Mouse (Mus musculus): Measurements from ENCODE around the gene Hbq1b. TPM values are rescaled to one million over a fixed set of nuclear protein-coding genes. Genes with fewer than 3 reads are reported as not detected.
A peak's percentile ranks its signal among the peaks of the same experiment; 100 is the strongest.
"Not testable (repeated sequence)": the region's sequence is repeated elsewhere in the genome, so short reads cannot be mapped to it uniquely, and the experiment has no call there.

The Hbq1b gene
- polyA plus RNA-seq (2012; rRNA removed): 127 and 156 TPM in 2 replicates
- polyA plus RNA-seq (2014; fragmentation: Nextera tagmentation; extraction: Ambion mirVana): 157 and 161 TPM in 2 replicates

DNA sequence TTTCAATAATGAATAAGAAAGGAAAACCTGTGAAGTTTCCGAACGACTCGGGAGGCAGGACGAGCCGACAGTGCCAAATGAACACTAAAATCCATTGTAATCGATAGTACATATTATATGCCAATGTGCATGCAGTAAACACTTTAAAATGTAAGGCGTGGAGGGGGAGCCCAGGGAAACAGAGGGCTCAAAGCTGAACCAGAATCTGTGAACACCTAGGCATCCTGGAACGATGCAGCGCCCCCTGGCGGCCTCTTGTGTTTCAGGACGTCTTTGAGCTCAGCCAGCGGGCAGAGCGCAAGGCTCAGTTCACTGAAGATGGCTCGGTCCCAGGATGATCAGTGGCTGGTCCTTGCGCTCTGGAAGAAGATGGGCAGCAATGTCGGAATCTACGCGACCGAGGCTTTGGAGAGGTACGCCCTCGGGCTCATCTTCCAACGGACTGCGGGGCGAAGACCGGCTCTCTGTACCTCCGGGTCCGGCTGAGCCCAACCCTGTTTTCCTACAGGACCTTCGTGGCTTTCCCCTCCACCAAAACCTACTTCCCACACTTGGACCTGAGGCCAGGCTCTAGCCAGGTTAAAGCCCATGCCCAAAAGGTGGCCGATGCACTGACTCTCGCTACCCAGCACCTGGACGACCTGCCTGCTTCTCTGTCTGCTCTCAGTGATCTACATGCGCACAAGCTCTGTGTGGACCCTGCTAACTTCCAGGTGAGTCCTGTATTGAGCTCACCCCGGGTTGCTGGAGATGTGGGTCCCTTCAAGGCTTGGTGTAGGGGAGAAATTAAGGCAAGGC, at the start of gene Hbq1b:
Gene Hbq1b, plus strand, starts transcription at position 271 of the 798 bp plus-strand sequence.
- H3K27ac ChIP-seq: peak within 1 kb of the TSS; percentile 100
- not testable (repeated sequence) for ATAC-seq (ENCODE audit: insufficient read depth); H3K9me3 ChIP-seq (ENCODE audit: control insufficient read depth, low read length); H3K27me3 ChIP-seq (ENCODE audit: control insufficient read depth, insufficient read depth, low read length)
- DNase-seq (ENCODE audit: low read depth in 3 of 3, low spot score in 3 of 3): peak in 2 of 3 experiments; percentile 59 to 65
- peak within 1 kb of the TSS; percentile 65 to 74 for H3K4me3 ChIP-seq (ENCODE audit: insufficient read depth in 1 of 2, low read depth in 2 of 2, low read length in 2 of 2)
- WGBS (ENCODE audit: insufficient replicate concordance): 14% methylated on average over 30 of the region's 33 CpGs
- H3K9ac ChIP-seq (replicated peaks): peak within 1 kb of the TSS; percentile 95
- H3K4me2 ChIP-seq (ENCODE audit: low read depth): peak within 1 kb of the TSS; percentile 72
- H3K36me3 ChIP-seq (replicated peaks; ENCODE audit: control insufficient read depth, insufficient read depth, low read depth): peaks cover 20% of the 10 kb centered on the region
- peaks cover 29 to 44% of the 10 kb centered on the region in 2 experiments for H3K4me1 ChIP-seq (replicated peaks; ENCODE audit: control insufficient read depth in 2 of 2, insufficient read depth in 2 of 2, low read length in 1 of 2)
- TF ChIP-seq CTCF (IDR thresholded peaks at IDR 0.05; ENCODE audit: low read depth) (peak; percentile 95), EP300 (IDR thresholded peaks at IDR 0.05; ENCODE audit: low read depth) (peak; percentile 54; the same call in 1 of the 2 replicates)

DNA sequence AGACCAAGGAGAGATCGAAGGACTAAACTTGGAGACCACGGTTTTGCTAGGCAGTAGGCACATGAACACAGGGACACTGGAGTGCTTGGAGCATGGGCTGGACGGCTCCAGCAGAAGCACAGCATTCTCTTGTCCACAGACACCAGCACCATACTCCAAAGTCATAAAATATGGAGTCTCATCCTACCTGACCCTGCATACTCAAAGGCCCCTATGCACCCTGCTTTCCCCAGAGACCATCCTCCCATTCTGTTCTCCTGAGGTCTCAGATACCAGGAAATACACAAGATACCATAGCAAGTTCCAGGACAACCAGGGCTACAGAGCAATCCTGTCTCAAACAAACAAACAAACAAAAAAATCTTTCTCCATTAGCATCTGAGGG, 49.4 kb upstream of the Hbq1b start:
- Histone ChIP-seq H3K4me1 (replicated peaks; ENCODE audit: control insufficient read depth in 2 of 2, insufficient read depth in 2 of 2, low read length in 1 of 2) (peaks cover 16 to 35% of the 10 kb centered on the region in 2 experiments), H3K27ac (peak overlapping the region; percentile 71), H3K9ac (replicated peaks) (no peak overlapping the region; the same call in 1 of the 2 replicates), H3K4me2 (ENCODE audit: low read depth) (no peak overlapping the region), H3K4me3 (ENCODE audit: insufficient read depth in 1 of 2, low read depth in 2 of 2, low read length in 2 of 2) (no peak overlapping the region), H3K27me3 (ENCODE audit: control insufficient read depth, insufficient read depth, low read length) (no peaks in the 10 kb centered on the region), H3K36me3 (replicated peaks; ENCODE audit: control insufficient read depth, insufficient read depth, low read depth) (peaks cover 83% of the 10 kb centered on the region), H3K9me3 (ENCODE audit: control insufficient read depth, low read length) (no peaks in the 10 kb centered on the region)
- no peak for ATAC-seq (ENCODE audit: insufficient read depth)
- TF ChIP-seq CTCF (IDR thresholded peaks at IDR 0.05; ENCODE audit: low read depth) (no peak), EP300 (IDR thresholded peaks at IDR 0.05; ENCODE audit: low read depth) (no peak)
- 84% methylated on average over 3 of the region's 3 CpGs for WGBS (ENCODE audit: insufficient replicate concordance)
- DNase-seq (ENCODE audit: low read depth in 3 of 3, low spot score in 3 of 3): no peak

- Histone ChIP-seq H3K36me3 (replicated peaks; ENCODE audit: control insufficient read depth, insufficient read depth, low read depth) (peaks cover 76% of the 10 kb centered on the region), H3K27me3 (ENCODE audit: control insufficient read depth, insufficient read depth, low read length) (no peaks in the 10 kb centered on the region), H3K27ac (peak overlapping the region; percentile 100), H3K4me1 (replicated peaks; ENCODE audit: control insufficient read depth in 2 of 2, insufficient read depth in 2 of 2, low read length in 1 of 2) (peaks cover 24 to 44% of the 10 kb centered on the region in 2 experiments), H3K4me3 (ENCODE audit: insufficient read depth in 1 of 2, low read depth in 2 of 2, low read length in 2 of 2) (no peak overlapping the region), H3K9ac (replicated peaks) (peak overlapping the region; percentile 47), H3K9me3 (ENCODE audit: control insufficient read depth, low read length) (no peaks in the 10 kb centered on the region), H3K4me2 (ENCODE audit: low read depth) (peak overlapping the region; percentile 32)
- WGBS (ENCODE audit: insufficient replicate concordance): 69% methylated on average over 5 of the region's 5 CpGs
- ATAC-seq (ENCODE audit: insufficient read depth) (peak; percentile 55), DNase-seq (ENCODE audit: low read depth in 3 of 3, low spot score in 3 of 3) (peak; percentile 56 to 66 (median 57))
- TF ChIP-seq CTCF (IDR thresholded peaks at IDR 0.05; ENCODE audit: low read depth) (peak; percentile 100), EP300 (IDR thresholded peaks at IDR 0.05; ENCODE audit: low read depth) (no peak; the same call in 1 of the 2 replicates)
These were observed 48.5 kb upstream of the Hbq1b start for GRCm38 (mm10) chr11:32238093-32238860.

- Histone ChIP-seq H3K27ac (peak overlapping the region; percentile 100), H3K4me3 (ENCODE audit: insufficient read depth in 1 of 2, low read depth in 2 of 2, low read length in 2 of 2) (no peak overlapping the region), H3K9me3 (ENCODE audit: control insufficient read depth, low read length) (no peaks in the 10 kb centered on the region), H3K4me2 (ENCODE audit: low read depth) (no peak overlapping the region), H3K4me1 (replicated peaks; ENCODE audit: control insufficient read depth in 2 of 2, insufficient read depth in 2 of 2, low read length in 1 of 2) (peaks cover 50 to 74% of the 10 kb centered on the region in 2 experiments), H3K9ac (replicated peaks) (peak overlapping the region; percentile 91), H3K27me3 (ENCODE audit: control insufficient read depth, insufficient read depth, low read length) (no peaks in the 10 kb centered on the region), H3K36me3 (replicated peaks; ENCODE audit: control insufficient read depth, insufficient read depth, low read depth) (peaks cover 76% of the 10 kb centered on the region)
- ATAC-seq (ENCODE audit: insufficient read depth): no peak
- TF ChIP-seq EP300 (IDR thresholded peaks at IDR 0.05; ENCODE audit: low read depth) (no peak), CTCF (IDR thresholded peaks at IDR 0.05; ENCODE audit: low read depth) (no peak)
- no peak for DNase-seq (ENCODE audit: low read depth in 3 of 3, low spot score in 3 of 3)
These were observed 45.4 kb upstream of the Hbq1b start for GRCm38 (mm10) chr11:32241391-32241790.

All from liver, embryonic 14.5 days (tissue).